Mouse (Mus musculus): ENCODE results near the gene Mmp19.

Mmp19 gene

GRCm38 (mm10) chr10:128790398-128791124 lies at the start of gene Mmp19:
Gene Mmp19 (plus strand): TSS chr10:128790910.
- DNase-seq (ENCODE audit: low read depth, low spot score) = no peak

GRCm38 (mm10) chr10:128742616-128743015 lies 48.1 kb upstream of the Mmp19 start:
- peak; percentile 58 for DNase-seq (ENCODE audit: low read depth, low spot score)

- no peak for DNase-seq (ENCODE audit: low read depth, low spot score)
Measured at GRCm38 (mm10) chr10:128743235-128743634, 47.5 kb upstream of the Mmp19 start.

- peak; percentile 44 for DNase-seq (ENCODE audit: low read depth, low spot score)
Measured at GRCm38 (mm10) chr10:128743791-128744191, 46.9 kb upstream of the Mmp19 start.

GRCm38 (mm10) chr10:128744211-128744610 lies 46.5 kb upstream of the Mmp19 start:
- no peak for DNase-seq (ENCODE audit: low read depth, low spot score)

GRCm38 (mm10) chr10:128744680-128745601 lies 45.8 kb upstream of the Mmp19 start, which contains the start of gene Dgka:
Gene Dgka (minus strand): TSS chr10:128744855.
- peak; percentile 70 for DNase-seq (ENCODE audit: low read depth, low spot score)

- no peak for DNase-seq (ENCODE audit: low read depth, low spot score)
Measured at GRCm38 (mm10) chr10:128745946-128746613, 44.6 kb upstream of the Mmp19 start.

- DNase-seq (ENCODE audit: low read depth, low spot score) = no peak
Measured at GRCm38 (mm10) chr10:128746972-128747645, 43.6 kb upstream of the Mmp19 start.

- DNase-seq (ENCODE audit: low read depth, low spot score) = peak; percentile 95
Measured at GRCm38 (mm10) chr10:128747646-128748251, 43.0 kb upstream of the Mmp19 start, which contains the start of gene Pym1. Gene Pym1 (plus strand): TSS chr10:128747889.

GRCm38 (mm10) chr10:128748252-128748864 lies 42.4 kb upstream of the Mmp19 start:
- DNase-seq (ENCODE audit: low read depth, low spot score) = peak; percentile 97

- DNase-seq (ENCODE audit: low read depth, low spot score) = no peak
Measured at GRCm38 (mm10) chr10:128772895-128773294, 17.8 kb upstream of the Mmp19 start.

- DNase-seq (ENCODE audit: low read depth, low spot score) = peak; percentile 62
Measured at GRCm38 (mm10) chr10:128773685-128774084, 17.0 kb upstream of the Mmp19 start.

- DNase-seq (ENCODE audit: low read depth, low spot score) = no peak
Measured at GRCm38 (mm10) chr10:128778441-128778840, 12.3 kb upstream of the Mmp19 start.

GRCm38 (mm10) chr10:128779011-128779795 lies 11.5 kb upstream of the Mmp19 start:
- no peak for DNase-seq (ENCODE audit: low read depth, low spot score)

- DNase-seq (ENCODE audit: low read depth, low spot score) = no peak
Measured at GRCm38 (mm10) chr10:128780200-128780599, 10.5 kb upstream of the Mmp19 start.

- no peak for DNase-seq (ENCODE audit: low read depth, low spot score)
Measured at GRCm38 (mm10) chr10:128792041-128792440, 1.3 kb downstream of the Mmp19 start.

- no peak for DNase-seq (ENCODE audit: low read depth, low spot score)
Measured at GRCm38 (mm10) chr10:128793258-128793657, 2.5 kb downstream of the Mmp19 start.

- DNase-seq (ENCODE audit: low read depth, low spot score) = no peak
Measured at GRCm38 (mm10) chr10:128794391-128794790, 3.7 kb downstream of the Mmp19 start.

GRCm38 (mm10) chr10:128795581-128795980 lies 4.9 kb downstream of the Mmp19 start:
- no peak for DNase-seq (ENCODE audit: low read depth, low spot score)

- no peak for DNase-seq (ENCODE audit: low read depth, low spot score)
Measured at GRCm38 (mm10) chr10:128798676-128799075, 8.0 kb downstream of the Mmp19 start.
